Mouse (Mus musculus): ENCODE measurements at regions not wholly inside any gene's neighbourhood (a gene's known extent, or its start where the extent isn't known, plus 50 kb on each side); places are given as distances from the start of the nearest gene placed in this dataset.

GRCm38 (mm10) chr16:24076799-24077136, 88.1 kb upstream of the Bcl6 start:
- TF ChIP-seq EP300 (IDR thresholded peaks at IDR 0.05; ENCODE audit: insufficient read depth, low read depth, low read length): no peak
- no peak for TF ChIP-seq POLR2A (IDR thresholded peaks at IDR 0.05; ENCODE audit: insufficient read depth, low read length)
- TF ChIP-seq CTCF (IDR thresholded peaks at IDR 0.05; ENCODE audit: low read depth, low read length): no peak
- H3K27ac ChIP-seq (ENCODE audit: insufficient read depth, low read length): no peak overlapping the region

GRCm38 (mm10) chr16:24076109-24076798, 87.6 kb upstream of the Bcl6 start:
- TF ChIP-seq EP300 (IDR thresholded peaks at IDR 0.05; ENCODE audit: insufficient read depth, low read depth, low read length) (no peak), POLR2A (IDR thresholded peaks at IDR 0.05; ENCODE audit: insufficient read depth, low read length) (no peak), CTCF (IDR thresholded peaks at IDR 0.05; ENCODE audit: low read depth, low read length) (no peak)
- Histone ChIP-seq H3K4me1 (ENCODE audit: control insufficient read depth, insufficient read depth, low read length) (no peaks in the 10 kb centered on the region), H3K27ac (ENCODE audit: insufficient read depth, low read length) (no peak overlapping the region), H3K27me3 (ENCODE audit: control insufficient read depth, insufficient read depth, low read length, poor library complexity, severe bottlenecking) (no peaks in the 10 kb centered on the region), H3K9ac (ENCODE audit: low read depth, poor library complexity, severe bottlenecking) (no peak overlapping the region), H3K4me3 (ENCODE audit: low read depth, low read length) (no peak overlapping the region), H3K9me3 (replicated peaks; ENCODE audit: control insufficient read depth, insufficient read depth, low read length, poor library complexity, severe bottlenecking) (no peaks in the 10 kb centered on the region), H3K36me3 (ENCODE audit: control insufficient read depth, insufficient read depth, low read length, poor library complexity, severe bottlenecking) (no peaks in the 10 kb centered on the region)

More at GRCm38 (mm10) chr16:24076799-24077136, 88.1 kb upstream of the Bcl6 start:
- Histone ChIP-seq H3K4me3 (ENCODE audit: low read depth, low read length) (no peak overlapping the region), H3K27me3 (ENCODE audit: control insufficient read depth, insufficient read depth, low read length, poor library complexity, severe bottlenecking) (no peaks in the 10 kb centered on the region), H3K4me1 (ENCODE audit: control insufficient read depth, insufficient read depth, low read length) (no peaks in the 10 kb centered on the region), H3K9me3 (replicated peaks; ENCODE audit: control insufficient read depth, insufficient read depth, low read length, poor library complexity, severe bottlenecking) (no peaks in the 10 kb centered on the region), H3K9ac (ENCODE audit: low read depth, poor library complexity, severe bottlenecking) (no peak overlapping the region), H3K36me3 (ENCODE audit: control insufficient read depth, insufficient read depth, low read length, poor library complexity, severe bottlenecking) (no peaks in the 10 kb centered on the region)

GRCm38 (mm10) chr16:24073613-24074244, 85.1 kb upstream of the Bcl6 start:
- no peak overlapping the region for H3K4me3 ChIP-seq (ENCODE audit: low read depth, low read length)
- H3K4me1 ChIP-seq (ENCODE audit: control insufficient read depth, insufficient read depth, low read length): no peaks in the 10 kb centered on the region
- no peaks in the 10 kb centered on the region for H3K27me3 ChIP-seq (ENCODE audit: control insufficient read depth, insufficient read depth, low read length, poor library complexity, severe bottlenecking)
- TF ChIP-seq POLR2A (IDR thresholded peaks at IDR 0.05; ENCODE audit: insufficient read depth, low read length) (no peak), EP300 (IDR thresholded peaks at IDR 0.05; ENCODE audit: insufficient read depth, low read depth, low read length) (no peak), CTCF (IDR thresholded peaks at IDR 0.05; ENCODE audit: low read depth, low read length) (no peak)
- H3K9me3 ChIP-seq (replicated peaks; ENCODE audit: control insufficient read depth, insufficient read depth, low read length, poor library complexity, severe bottlenecking): no peaks in the 10 kb centered on the region
- no peak overlapping the region for H3K27ac ChIP-seq (ENCODE audit: insufficient read depth, low read length)
- H3K9ac ChIP-seq (ENCODE audit: low read depth, poor library complexity, severe bottlenecking): no peak overlapping the region
- no peaks in the 10 kb centered on the region for H3K36me3 ChIP-seq (ENCODE audit: control insufficient read depth, insufficient read depth, low read length, poor library complexity, severe bottlenecking)

GRCm38 (mm10) chr16:24073065-24073464, 84.4 kb upstream of the Bcl6 start:
- Histone ChIP-seq H3K36me3 (ENCODE audit: control insufficient read depth, insufficient read depth, low read length, poor library complexity, severe bottlenecking) (no peaks in the 10 kb centered on the region), H3K9me3 (replicated peaks; ENCODE audit: control insufficient read depth, insufficient read depth, low read length, poor library complexity, severe bottlenecking) (no peaks in the 10 kb centered on the region)

GRCm38 (mm10) chr16:24069411-24069810, 80.8 kb upstream of the Bcl6 start:
- H3K4me3 ChIP-seq (ENCODE audit: low read depth, low read length): no peak overlapping the region
- H3K9ac ChIP-seq (ENCODE audit: low read depth, poor library complexity, severe bottlenecking): no peak overlapping the region
- H3K4me1 ChIP-seq (ENCODE audit: control insufficient read depth, insufficient read depth, low read length): no peaks in the 10 kb centered on the region
- TF ChIP-seq EP300 (IDR thresholded peaks at IDR 0.05; ENCODE audit: insufficient read depth, low read depth, low read length): no peak
- no peak for TF ChIP-seq POLR2A (IDR thresholded peaks at IDR 0.05; ENCODE audit: insufficient read depth, low read length)
- TF ChIP-seq CTCF (IDR thresholded peaks at IDR 0.05; ENCODE audit: low read depth, low read length): no peak
- no peaks in the 10 kb centered on the region for H3K27me3 ChIP-seq (ENCODE audit: control insufficient read depth, insufficient read depth, low read length, poor library complexity, severe bottlenecking)
- H3K9me3 ChIP-seq (replicated peaks; ENCODE audit: control insufficient read depth, insufficient read depth, low read length, poor library complexity, severe bottlenecking): no peaks in the 10 kb centered on the region
- H3K27ac ChIP-seq (ENCODE audit: insufficient read depth, low read length): no peak overlapping the region
- no peaks in the 10 kb centered on the region for H3K36me3 ChIP-seq (ENCODE audit: control insufficient read depth, insufficient read depth, low read length, poor library complexity, severe bottlenecking)

More at GRCm38 (mm10) chr16:24073065-24073464, 84.4 kb upstream of the Bcl6 start:
- Histone ChIP-seq H3K4me1 (ENCODE audit: control insufficient read depth, insufficient read depth, low read length) (no peaks in the 10 kb centered on the region), H3K27me3 (ENCODE audit: control insufficient read depth, insufficient read depth, low read length, poor library complexity, severe bottlenecking) (no peaks in the 10 kb centered on the region), H3K4me3 (ENCODE audit: low read depth, low read length) (no peak overlapping the region), H3K9ac (ENCODE audit: low read depth, poor library complexity, severe bottlenecking) (no peak overlapping the region), H3K27ac (ENCODE audit: insufficient read depth, low read length) (no peak overlapping the region)
- TF ChIP-seq EP300 (IDR thresholded peaks at IDR 0.05; ENCODE audit: insufficient read depth, low read depth, low read length) (no peak), CTCF (IDR thresholded peaks at IDR 0.05; ENCODE audit: low read depth, low read length) (no peak), POLR2A (IDR thresholded peaks at IDR 0.05; ENCODE audit: insufficient read depth, low read length) (no peak)

GRCm38 (mm10) chr16:24068250-24068813, 79.7 kb upstream of the Bcl6 start:
- Histone ChIP-seq H3K4me1 (ENCODE audit: control insufficient read depth, insufficient read depth, low read length) (no peaks in the 10 kb centered on the region), H3K9me3 (replicated peaks; ENCODE audit: control insufficient read depth, insufficient read depth, low read length, poor library complexity, severe bottlenecking) (no peaks in the 10 kb centered on the region), H3K27me3 (ENCODE audit: control insufficient read depth, insufficient read depth, low read length, poor library complexity, severe bottlenecking) (no peaks in the 10 kb centered on the region), H3K9ac (ENCODE audit: low read depth, poor library complexity, severe bottlenecking) (no peak overlapping the region), H3K27ac (ENCODE audit: insufficient read depth, low read length) (no peak overlapping the region), H3K36me3 (ENCODE audit: control insufficient read depth, insufficient read depth, low read length, poor library complexity, severe bottlenecking) (no peaks in the 10 kb centered on the region), H3K4me3 (ENCODE audit: low read depth, low read length) (no peak overlapping the region)
- no peak for TF ChIP-seq CTCF (IDR thresholded peaks at IDR 0.05; ENCODE audit: low read depth, low read length)
- TF ChIP-seq POLR2A (IDR thresholded peaks at IDR 0.05; ENCODE audit: insufficient read depth, low read length): no peak
- TF ChIP-seq EP300 (IDR thresholded peaks at IDR 0.05; ENCODE audit: insufficient read depth, low read depth, low read length): no peak

All from ES-Bruce4 (cell line).